Mouse (Mus musculus): ENCODE data around the gene Vmn1r70.

Vmn1r70 gene

DNA sequence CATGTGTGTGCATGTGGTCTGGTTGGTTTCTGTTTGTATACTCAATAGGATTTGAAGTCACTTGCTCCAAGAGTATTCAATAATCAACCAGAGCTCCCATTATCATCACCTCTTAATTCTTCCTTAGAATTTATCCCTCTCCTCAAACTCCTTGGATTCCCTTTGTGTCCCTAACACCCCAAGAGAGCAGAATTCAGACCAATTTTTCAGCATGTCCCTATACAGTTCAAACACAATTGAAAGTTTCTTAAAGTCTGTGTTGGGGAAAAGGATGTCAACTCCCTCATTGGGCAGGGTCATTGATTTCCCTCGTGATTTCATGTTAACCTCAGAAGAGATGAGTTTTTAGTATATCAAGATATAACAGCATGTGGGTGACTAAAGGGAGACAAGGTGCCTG, at the start of gene Vmn1r70:
Vmn1r70 (plus strand) TSS at position 301 of the 400 bp plus-strand sequence.
- no peak for DNase-seq (ENCODE audit: low read depth, low spot score)

- no peak for DNase-seq (ENCODE audit: low read depth, low spot score)
Observed at GRCm38 (mm10) chr7:10613559-10613958, 17.8 kb upstream of the Vmn1r70 start, which contains the start of gene Vmn1r69. Gene Vmn1r69 (minus strand): TSS chr7:10613659.
